Mouse (Mus musculus) hindbrain, postnatal 0 days (tissue): ENCODE measurements around the gene Gm9758. TPM values are rescaled to one million over a fixed set of nuclear protein-coding genes. Genes with fewer than 3 reads are reported as not detected.
"Not testable (repeated sequence)": the region's sequence is repeated elsewhere in the genome, so short reads cannot be mapped to it uniquely, and the experiment has no call there.

Experiments used
- ATAC-seq: fragments of 200-750 bp; cut with Nextera tagmentation; 2 replicates; pipeline ENCODE4 v1.8.0; 2017; ENCODE audit warnings: mild to moderate bottlenecking, moderate TSS enrichment, moderate library complexity
- DNase-seq: peaks from one replicate; pipeline ENCODE4 v3.0.0-alpha.2; 2015; ENCODE audit warnings: low spot score
- H3K27ac ChIP-seq: fragments of 300-500 bp; sonication (generic); 2 replicates; pipeline ENCODE4 v1.5.1; 2014; ENCODE audit warnings: mild to moderate bottlenecking
- H3K27me3 ChIP-seq: fragments of 300-500 bp; sonication (generic); 2 replicates; pipeline ENCODE4 v1.6.1; 2014; ENCODE audit warnings: low read length, mixed read lengths; ENCODE audit not compliant: insufficient read depth
- H3K36me3 ChIP-seq: fragments of 300-500 bp; sonication (generic); 2 replicates; pipeline ENCODE4 v1.6.1; 2014; ENCODE audit warnings: low read length, mixed read lengths; ENCODE audit not compliant: insufficient read depth
- H3K4me1 ChIP-seq: fragments of 300-500 bp; sonication (generic); 2 replicates; pipeline ENCODE4 v1.6.1; 2014; ENCODE audit warnings: antibody characterized with exemption, low read length, mixed read lengths; ENCODE audit not compliant: insufficient read depth
- H3K4me2 ChIP-seq: fragments of 300-500 bp; sonication (generic); 2 replicates; pipeline ENCODE4 v1.6.1; 2014; ENCODE audit warnings: low read depth, mild to moderate bottlenecking, low read length, moderate library complexity, mixed read lengths
- H3K4me3 ChIP-seq: fragments of 300-500 bp; sonication (generic); 2 replicates; pipeline ENCODE4 v1.5.1; 2014; ENCODE audit warnings: low read length
- H3K9ac ChIP-seq: fragments of 300-500 bp; sonication (generic); replicated peaks from 2 replicates; pipeline ENCODE4 v1.6.1; 2014; ENCODE audit warnings: mild to moderate bottlenecking, low read length, moderate library complexity, mixed read lengths
- H3K9me3 ChIP-seq: fragments of 300-500 bp; sonication (generic); 2 replicates; pipeline ENCODE4 v1.6.1; 2016; ENCODE audit warnings: low read length, mixed read lengths
- CTCF ChIP-seq: IDR thresholded peaks from 2 replicates; pipeline ENCODE4 v1.5.1; 2016; ENCODE audit warnings: antibody characterized with exemption, control low read depth, low read depth
- WGBS: fragments of 180-500 bp; shearing (Covaris S2); extraction: QIAGEN DNeasy Blood & Tissue Kit; methylation state at CpG from one replicate; pipeline ENCODE4 v1.1.7; 2014; 5-methylcytosine and 5-hydroxymethylcytosine counted together
- polyA plus RNA-seq: library from polyadenylated mRNA; unstranded; fragments of >200 nt; fragmentation: Nextera tagmentation; extraction: Ambion mirVana; gene quantifications from 2 replicates; pipeline ENCODE4 v1.2.1, GENCODE M21; 2015
- total RNA-seq: library from RNA; depleted of rRNA; stranded (reverse); fragments of >200 nt; gene quantifications from 2 replicates; pipeline ENCODE4 v1.2.3, GENCODE M21; 2014

The Gm9758 gene
- total and polyA plus RNA-seq, 2 experiments from 2014 or later: not detected

DNA sequence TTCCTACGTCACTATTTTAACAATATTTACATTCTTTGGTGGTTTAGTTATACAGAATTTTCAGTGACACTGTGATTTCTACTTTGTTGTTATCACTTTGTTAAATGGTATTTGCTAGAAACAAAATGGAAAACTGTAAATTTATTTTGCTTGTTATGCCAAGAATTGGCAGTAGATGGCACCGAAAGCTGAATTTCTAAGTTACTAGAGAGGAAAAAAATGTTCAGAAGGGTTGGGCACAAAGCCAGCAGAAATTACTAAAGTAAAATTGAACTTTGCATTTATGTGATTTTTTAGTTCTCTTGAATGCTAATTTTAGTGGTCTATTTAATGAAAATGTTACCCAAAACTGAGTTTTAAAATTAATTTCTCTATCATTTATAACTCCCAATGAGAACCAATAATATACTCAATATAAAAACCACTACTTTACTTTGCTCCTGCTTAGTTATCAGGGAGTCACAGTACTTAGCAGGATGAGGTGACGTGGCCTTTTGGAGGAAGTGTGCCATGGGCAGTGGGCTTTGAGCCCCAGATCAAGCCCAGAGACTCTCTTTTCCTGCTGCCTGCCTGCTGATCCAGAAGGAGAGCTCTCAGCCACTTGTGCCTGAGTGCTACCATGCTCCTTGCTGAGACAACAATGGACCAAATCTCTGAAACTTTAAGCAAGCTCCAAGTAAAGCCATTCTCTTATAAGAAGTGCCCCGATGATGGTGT, 32.9 kb upstream of the Gm9758 start:
- H3K27ac ChIP-seq, H3K4me1 ChIP-seq, H3K9ac ChIP-seq, H3K27me3 ChIP-seq, H3K4me2 ChIP-seq, H3K4me3 ChIP-seq, H3K9me3 ChIP-seq, H3K36me3 ChIP-seq, ATAC-seq: not testable (repeated sequence)
- 64% methylated on average over 4 of the region's 4 CpGs for WGBS
- TF ChIP-seq CTCF: 0 out of 2 replicates have a peak, but pooled peaks have one; percentile 5
- DNase-seq: peak; percentile 22

DNA sequence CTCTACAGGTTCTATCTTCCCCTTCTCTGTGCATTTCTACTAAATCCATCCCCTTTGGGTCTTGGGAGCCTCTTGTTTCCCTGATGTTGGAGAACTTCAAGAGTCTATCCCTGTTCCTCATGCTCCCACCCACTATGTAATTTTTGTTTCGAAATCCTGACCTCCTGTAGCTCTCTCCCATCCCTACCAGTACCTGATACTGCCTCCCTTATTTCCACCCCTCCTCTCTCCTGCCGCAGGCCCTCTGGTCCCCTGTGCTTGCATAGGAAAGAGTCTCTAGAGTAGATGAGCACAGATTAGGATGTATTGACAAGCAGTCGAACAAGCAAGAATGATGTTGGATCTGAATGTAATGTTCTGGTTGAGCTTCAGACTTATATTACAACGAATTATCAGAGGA, 30.8 kb upstream of the Gm9758 start:
- DNase-seq, H3K4me1 ChIP-seq, H3K27me3 ChIP-seq, H3K4me3 ChIP-seq, H3K36me3 ChIP-seq, H3K4me2 ChIP-seq, H3K27ac ChIP-seq, H3K9ac ChIP-seq, H3K9me3 ChIP-seq, ATAC-seq: not testable (repeated sequence)
- 67% methylated on average over 4 of the region's 4 CpGs for WGBS

DNA sequence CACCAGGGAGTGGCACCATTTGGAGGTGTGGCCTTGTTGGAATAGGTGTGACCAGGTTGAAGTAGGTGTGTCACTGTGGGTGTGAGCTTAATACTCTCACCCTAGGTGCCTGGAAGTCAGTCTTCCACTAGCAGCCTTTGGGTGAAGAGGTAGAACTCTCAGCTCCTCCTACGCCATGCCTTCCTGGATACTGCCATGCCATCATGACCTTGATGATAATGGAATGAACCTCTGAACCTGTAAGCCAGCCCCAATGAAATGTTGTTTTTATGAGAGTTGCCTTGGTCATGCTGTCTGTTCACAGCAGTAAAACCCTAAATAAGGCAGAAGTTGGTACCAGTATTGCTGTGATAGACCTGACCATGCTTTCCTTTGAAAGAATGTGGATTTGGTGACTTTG, 26.3 kb upstream of the Gm9758 start:
- H3K27ac ChIP-seq, DNase-seq, H3K4me2 ChIP-seq, H3K4me1 ChIP-seq, H3K27me3 ChIP-seq, H3K4me3 ChIP-seq, H3K9me3 ChIP-seq, H3K36me3 ChIP-seq, ATAC-seq, H3K9ac ChIP-seq: not testable (repeated sequence)
- 85% methylated on average over 1 of the region's 1 CpGs for WGBS

DNA sequence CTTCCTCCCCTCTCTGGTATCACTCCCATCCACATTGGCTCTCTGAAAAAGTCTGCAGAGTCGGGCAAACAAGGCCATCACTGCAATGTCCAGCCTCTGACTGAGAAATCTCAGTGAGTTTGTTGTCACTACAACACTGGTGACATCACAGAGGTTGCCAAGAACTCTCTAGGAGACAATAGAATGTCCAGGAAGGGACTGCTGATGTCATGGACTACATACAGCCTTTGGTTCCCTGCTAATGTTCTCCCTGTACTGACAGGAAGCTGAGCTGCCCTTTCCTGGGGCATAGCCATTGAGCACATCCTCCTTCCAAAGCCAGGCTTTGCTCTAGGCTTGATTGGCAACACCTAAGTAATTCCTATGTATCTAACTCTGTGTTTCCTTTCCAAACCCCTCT, 23.6 kb upstream of the Gm9758 start, which contains the start of gene Speer4e:
Speer4e (minus strand) TSS at position 101 of the 400 bp plus-strand sequence.
- H3K9ac ChIP-seq, H3K4me1 ChIP-seq, DNase-seq, ATAC-seq, H3K4me2 ChIP-seq, H3K27ac ChIP-seq, H3K36me3 ChIP-seq, H3K9me3 ChIP-seq, H3K27me3 ChIP-seq, H3K4me3 ChIP-seq: not testable (repeated sequence)
- WGBS: 13% methylated on average over 1 of the region's 1 CpGs

DNA sequence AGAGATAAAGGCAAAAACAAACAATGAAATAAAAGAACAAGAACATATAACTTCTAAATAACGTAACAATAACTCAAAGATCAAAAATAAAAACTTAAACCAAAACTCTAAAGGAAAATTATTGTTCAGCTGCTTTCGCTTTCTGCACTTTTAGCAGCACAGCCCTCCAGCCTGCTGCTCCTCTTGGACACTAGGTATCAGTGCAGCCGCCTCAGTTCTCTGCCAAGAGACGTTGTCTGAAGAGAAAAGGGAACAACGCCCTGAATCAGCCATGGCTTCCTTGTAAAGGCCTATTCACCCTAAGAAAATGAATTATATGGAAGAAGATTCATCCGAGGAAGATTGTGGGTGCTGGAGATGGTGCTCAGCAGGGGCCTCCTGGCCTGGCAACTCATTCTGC, 19.0 kb upstream of the Gm9758 start:
- DNase-seq, ATAC-seq, H3K4me2 ChIP-seq, H3K27ac ChIP-seq, H3K4me3 ChIP-seq, H3K9me3 ChIP-seq, H3K36me3 ChIP-seq, H3K9ac ChIP-seq, H3K27me3 ChIP-seq, H3K4me1 ChIP-seq: not testable (repeated sequence)
- 75% methylated on average over 5 of the region's 6 CpGs for WGBS

DNA sequence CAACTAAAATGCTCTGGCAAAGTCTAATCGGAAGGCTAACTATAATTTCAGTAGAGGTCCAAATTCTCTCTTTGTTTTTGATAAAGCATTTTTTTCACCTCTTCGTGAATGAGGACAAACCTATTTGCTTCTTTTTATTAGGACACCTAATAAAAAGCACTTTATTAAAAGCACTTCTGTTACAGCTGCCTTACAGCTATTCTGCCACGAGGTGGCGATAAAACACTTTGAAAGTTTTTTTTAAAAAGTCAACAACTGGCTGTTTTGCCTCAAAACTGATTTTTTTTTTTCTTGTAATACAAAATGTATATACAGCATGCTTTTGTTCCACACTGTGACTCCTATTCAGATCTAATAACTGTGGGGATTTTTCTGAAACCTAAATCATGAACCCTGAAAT, 12.3 kb upstream of the Gm9758 start:
- H3K36me3 ChIP-seq, H3K27ac ChIP-seq, H3K4me1 ChIP-seq, H3K9me3 ChIP-seq, H3K4me3 ChIP-seq, H3K9ac ChIP-seq, H3K4me2 ChIP-seq, H3K27me3 ChIP-seq, ATAC-seq: not testable (repeated sequence)
- peak; percentile 41 for TF ChIP-seq CTCF
- DNase-seq: peak; percentile 1
- WGBS: 31% methylated on average over 4 of the region's 4 CpGs

DNA sequence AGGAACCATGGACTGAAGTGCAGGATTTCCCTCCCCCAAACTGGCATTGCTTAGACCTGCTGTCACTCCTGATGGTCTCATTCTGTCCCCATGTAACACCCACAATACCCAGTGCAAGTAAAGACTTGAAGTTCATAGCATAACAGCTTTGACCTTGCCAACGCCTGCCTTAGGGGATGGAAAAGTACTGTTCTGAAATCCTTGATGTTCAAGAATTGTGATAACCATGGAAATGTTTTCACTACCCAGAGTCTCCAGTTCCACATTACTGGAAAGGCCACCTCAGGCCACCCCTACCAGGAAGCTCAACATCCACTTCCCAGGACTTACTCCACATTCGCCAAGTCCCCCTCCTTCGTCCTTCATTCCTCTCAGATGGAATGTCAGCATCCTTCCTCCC, 338 bp downstream of the Gm9758 start:
- H3K27me3 ChIP-seq, H3K27ac ChIP-seq, H3K4me3 ChIP-seq, H3K9ac ChIP-seq, H3K4me2 ChIP-seq, H3K4me1 ChIP-seq, DNase-seq, H3K36me3 ChIP-seq, H3K9me3 ChIP-seq, ATAC-seq: not testable (repeated sequence)
- 72% methylated on average over 2 of the region's 3 CpGs for WGBS

DNA sequence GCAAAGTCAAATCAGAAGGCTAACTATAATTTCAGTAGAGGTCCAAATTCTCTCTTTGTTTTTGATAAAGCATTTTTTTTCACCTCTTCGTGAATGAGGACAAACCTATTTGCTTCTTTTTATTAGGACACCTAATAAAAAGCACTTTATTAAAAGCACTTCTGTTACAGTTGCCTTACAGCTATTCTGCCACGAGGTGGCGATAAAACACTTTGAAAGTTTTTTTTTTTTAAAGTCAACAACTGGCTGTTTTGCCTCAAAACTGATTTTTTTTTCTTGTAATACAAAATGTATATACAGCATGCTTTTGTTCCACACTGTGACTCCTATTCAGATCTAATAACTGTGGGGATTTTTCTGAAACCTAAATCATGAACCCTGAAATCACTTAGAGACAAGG, 11.2 kb downstream of the Gm9758 start:
- not testable (repeated sequence) for H3K36me3 ChIP-seq, H3K9ac ChIP-seq, H3K27ac ChIP-seq, H3K4me2 ChIP-seq, H3K27me3 ChIP-seq, H3K9me3 ChIP-seq, H3K4me3 ChIP-seq, DNase-seq, ATAC-seq, H3K4me1 ChIP-seq
- whole genome bisulfite sequencing: 13% methylated on average over 3 of the region's 3 CpGs
